Mouse (Mus musculus) brown adipose tissue, adult 24 weeks (tissue): ENCODE measurements around the gene Ngef. TPM values are rescaled to one million over a fixed set of nuclear protein-coding genes. Genes with fewer than 3 reads are reported as not detected.

Experiments
- H3K27ac ChIP-seq: fragments of 200-500 bp; replicated peaks from 2 replicates; pipeline ENCODE4 v1.5.1; 2012; ENCODE audit warnings: low read depth, mild to moderate bottlenecking, low read length
- H3K4me1 ChIP-seq: fragments of 200-500 bp; 2 replicates; pipeline ENCODE4 v1.6.1; 2012; ENCODE audit warnings: low read length, mixed read lengths; ENCODE audit not compliant: control insufficient read depth, insufficient read depth, insufficient read length
- H3K4me3 ChIP-seq: fragments of 200-500 bp; 2 replicates; pipeline ENCODE4 v1.5.1; 2012; ENCODE audit warnings: low read depth, mild to moderate bottlenecking, low read length, moderate library complexity; ENCODE audit not compliant: insufficient read depth
- polyA plus RNA-seq: library from polyadenylated mRNA; stranded (reverse); fragments of >200 nt; gene quantifications from 2 replicates; pipeline ENCODE4 v1.2.4, GENCODE M21; 2012; ENCODE audit not compliant: missing spikeins, insufficient read depth, insufficient read length

Ngef gene
- polyA plus RNA-seq: 0.55 and 0.83 TPM in 2 replicates

GRCm38 (mm10) chr1:87573800-87574215, at the start of gene Ngef:
Ngef (minus strand) TSS chr1:87573870.
- Histone ChIP-seq H3K4me1 (peaks cover 4% of the 10 kb centered on the region; the same call in 1 of the 2 replicates), H3K4me3 (no peak within 1 kb of the TSS), H3K27ac (no peak within 1 kb of the TSS)

GRCm38 (mm10) chr1:87621858-87622279, 48.2 kb upstream of the Ngef start:
- H3K4me1 ChIP-seq: peaks cover 12% of the 10 kb centered on the region
- peak overlapping the region; percentile 78 for H3K4me3 ChIP-seq
- peak overlapping the region; percentile 89 for H3K27ac ChIP-seq

GRCm38 (mm10) chr1:87621146-87621857, 47.6 kb upstream of the Ngef start:
- peak overlapping the region; percentile 89 for H3K27ac ChIP-seq

DNA sequence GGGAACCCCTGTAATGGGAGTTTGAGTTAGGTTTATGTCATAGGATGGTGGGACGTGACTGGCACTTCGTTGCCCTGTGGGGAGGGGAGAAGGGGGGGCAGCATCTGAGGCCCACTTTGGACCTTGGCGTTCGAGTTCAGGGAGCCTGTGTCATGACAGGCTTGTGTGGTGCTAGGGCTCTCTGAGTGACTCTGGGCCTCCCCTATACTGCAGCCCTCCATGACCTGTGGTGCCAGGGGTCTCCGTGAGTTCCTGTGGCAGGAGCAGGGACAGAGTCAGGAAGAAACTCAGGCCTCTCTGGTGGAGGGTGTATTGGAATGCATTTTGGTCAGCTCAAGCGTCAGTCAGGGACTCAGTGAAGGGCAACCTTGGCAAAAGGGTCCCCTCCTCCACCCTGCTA, 47.0 kb upstream of the Ngef start:
- Histone ChIP-seq H3K27ac (peak overlapping the region; percentile 89), H3K4me1 (peaks cover 10% of the 10 kb centered on the region), H3K4me3 (peak overlapping the region; percentile 78)

More at GRCm38 (mm10) chr1:87621146-87621857, 47.6 kb upstream of the Ngef start:
- peak overlapping the region; percentile 78 for H3K4me3 ChIP-seq
- peaks cover 10% of the 10 kb centered on the region for H3K4me1 ChIP-seq

- Histone ChIP-seq H3K4me3 (peak within 1 kb of the TSS; percentile 78), H3K4me1 (peaks cover 10% of the 10 kb centered on the region), H3K27ac (peak within 1 kb of the TSS; percentile 89)
Observed at GRCm38 (mm10) chr1:87620211-87620668, 46.6 kb upstream of the Ngef start, which contains the start of gene Inpp5d. Inpp5d (plus strand) TSS chr1:87620312.

GRCm38 (mm10) chr1:87614576-87615295, 41.1 kb upstream of the Ngef start:
- no peak overlapping the region for H3K4me3 ChIP-seq
- H3K4me1 ChIP-seq: peaks cover 1% of the 10 kb centered on the region; the same call in 1 of the 2 replicates
- no peak overlapping the region for H3K27ac ChIP-seq

DNA sequence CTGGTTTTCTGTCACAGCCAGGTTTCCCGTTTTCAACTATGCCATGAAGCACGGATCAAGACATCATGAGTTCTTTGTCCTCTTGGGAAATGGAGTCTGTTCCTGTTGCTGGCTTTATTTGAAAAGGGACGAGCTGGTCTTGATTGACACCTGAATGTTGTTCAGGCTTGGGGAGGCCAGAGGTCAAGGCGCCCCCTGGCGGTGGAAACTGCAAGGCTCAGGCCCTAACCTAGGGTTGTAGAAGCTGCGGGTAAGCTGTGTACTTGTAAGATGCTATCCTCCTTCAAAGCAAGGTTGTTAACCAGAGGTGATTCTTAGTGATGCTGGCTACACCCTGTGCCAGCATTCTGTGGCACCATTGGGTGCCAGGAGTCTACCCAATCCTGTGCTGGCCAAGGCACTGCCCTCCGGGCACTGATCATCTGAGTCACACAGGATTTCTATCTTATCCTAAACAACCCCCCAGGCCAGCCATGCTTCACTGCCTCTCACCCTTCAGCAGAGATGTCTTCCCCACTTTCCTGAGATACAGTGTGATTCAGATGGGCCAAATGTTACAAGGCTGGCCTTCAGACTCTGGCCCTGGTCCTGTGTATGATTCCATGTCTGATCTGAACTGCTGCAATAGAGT, 34.9 kb upstream of the Ngef start:
- H3K27ac ChIP-seq: no peak overlapping the region
- H3K4me1 ChIP-seq: no peaks in the 10 kb centered on the region
- no peak overlapping the region for H3K4me3 ChIP-seq

DNA sequence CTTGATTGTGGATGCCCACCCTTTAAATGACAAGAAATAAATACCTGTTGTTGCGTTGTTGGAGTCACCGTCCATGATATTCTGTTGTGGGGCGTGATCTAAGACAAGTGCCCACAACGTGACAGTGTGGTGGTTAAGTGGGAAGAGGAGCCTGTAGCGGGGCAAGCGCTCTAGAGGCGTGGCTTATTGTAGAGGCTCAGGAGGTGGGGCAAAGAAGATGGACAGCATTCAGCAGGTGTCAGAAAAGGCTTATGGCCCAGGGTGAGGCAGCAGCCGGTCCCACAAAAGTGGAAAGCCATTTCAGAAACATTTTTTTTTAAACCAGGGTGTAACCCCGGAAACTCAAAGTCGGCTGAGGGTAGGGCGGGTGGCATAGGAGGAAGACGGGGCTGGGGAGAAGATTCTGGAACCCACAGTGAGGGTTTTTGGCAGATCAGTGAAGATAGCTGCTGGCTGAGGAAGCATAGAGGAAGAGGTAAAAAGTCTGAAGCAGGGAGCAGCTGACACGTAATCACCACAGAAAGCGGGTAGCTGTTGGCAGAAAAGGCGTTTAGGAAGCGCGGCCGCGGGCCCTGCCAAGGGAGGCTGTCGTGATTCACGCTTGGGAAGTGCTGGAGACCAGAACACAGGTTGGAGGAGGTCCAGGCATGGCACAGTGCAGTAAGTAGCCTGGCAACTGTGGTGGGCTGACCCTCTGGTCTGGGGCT, 33.9 kb upstream of the Ngef start:
- no peaks in the 10 kb centered on the region for H3K4me1 ChIP-seq
- no peak overlapping the region for H3K27ac ChIP-seq
- no peak overlapping the region for H3K4me3 ChIP-seq

GRCm38 (mm10) chr1:87605296-87605695, 31.6 kb upstream of the Ngef start:
- no peak overlapping the region for H3K27ac ChIP-seq
- H3K4me3 ChIP-seq: no peak overlapping the region
- H3K4me1 ChIP-seq: no peaks in the 10 kb centered on the region

- H3K27ac ChIP-seq: no peak overlapping the region
- H3K4me1 ChIP-seq: no peaks in the 10 kb centered on the region
- no peak overlapping the region for H3K4me3 ChIP-seq
Observed at GRCm38 (mm10) chr1:87603389-87603788, 29.7 kb upstream of the Ngef start.

DNA sequence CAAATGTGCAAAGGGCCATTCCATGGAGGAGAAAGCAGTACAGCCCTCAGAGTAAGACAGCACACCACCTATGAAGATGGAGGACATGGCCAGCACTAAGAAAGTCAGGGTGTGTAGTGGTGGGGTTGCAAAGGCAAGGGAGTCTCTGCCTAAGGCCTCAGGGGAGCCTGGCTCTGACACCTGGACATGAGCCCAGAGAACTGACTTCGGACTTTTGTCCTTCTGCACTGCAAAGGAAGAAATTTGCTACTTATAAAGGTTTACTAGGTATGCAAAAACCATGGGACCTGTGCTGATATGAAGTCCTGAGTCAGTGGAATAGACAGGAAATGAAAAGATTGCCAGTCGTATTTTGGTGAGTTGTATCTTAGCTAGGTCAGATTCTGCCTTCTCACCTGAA, 28.1 kb upstream of the Ngef start:
- Histone ChIP-seq H3K4me3 (no peak overlapping the region), H3K27ac (no peak overlapping the region), H3K4me1 (no peaks in the 10 kb centered on the region)

DNA sequence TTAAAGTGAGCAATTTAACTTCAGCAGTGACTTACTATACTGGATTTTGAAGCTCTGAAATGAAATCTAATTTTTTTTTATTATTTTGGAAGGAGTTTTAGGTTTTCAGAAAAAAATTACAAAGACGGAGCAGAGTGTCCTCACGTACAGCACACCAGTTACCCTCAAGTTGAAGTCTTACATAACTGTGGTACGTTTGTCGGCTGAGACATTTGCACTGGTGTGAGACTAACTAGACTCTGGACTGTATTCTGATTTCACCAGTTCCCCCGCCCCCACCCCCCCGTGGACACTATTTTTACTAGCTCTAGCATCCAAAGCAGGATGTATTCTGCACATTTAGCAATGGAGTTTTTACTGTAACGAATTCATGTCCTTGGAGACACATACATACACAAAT, 26.9 kb upstream of the Ngef start:
- Histone ChIP-seq H3K4me3 (no peak overlapping the region), H3K4me1 (no peaks in the 10 kb centered on the region), H3K27ac (no peak overlapping the region)

- Histone ChIP-seq H3K4me1 (no peaks in the 10 kb centered on the region), H3K27ac (no peak overlapping the region), H3K4me3 (no peak overlapping the region)
Observed at GRCm38 (mm10) chr1:87594671-87595070, 21.0 kb upstream of the Ngef start.

GRCm38 (mm10) chr1:87594261-87594660, 20.6 kb upstream of the Ngef start:
- no peaks in the 10 kb centered on the region for H3K4me1 ChIP-seq
- no peak overlapping the region for H3K27ac ChIP-seq
- H3K4me3 ChIP-seq: no peak overlapping the region

DNA sequence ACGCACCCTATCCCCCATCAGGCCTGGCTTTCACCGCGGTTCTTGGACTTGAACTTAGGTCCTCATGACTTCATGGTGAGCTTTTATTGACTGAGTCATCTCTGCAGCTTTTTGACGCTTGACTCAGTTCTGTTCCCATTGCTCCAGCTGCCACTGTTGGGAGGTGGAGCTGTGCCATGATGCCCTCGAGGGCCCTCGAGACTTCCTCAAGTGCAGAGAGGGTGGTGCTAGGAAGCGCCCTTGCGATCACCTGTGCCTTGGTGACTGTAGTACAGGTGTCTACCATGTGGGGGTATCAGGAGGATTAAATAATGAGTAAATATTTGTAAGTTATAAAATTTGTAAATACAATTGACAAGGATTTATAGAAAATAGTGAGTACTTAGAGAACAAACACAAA, 16.3 kb upstream of the Ngef start:
- no peak overlapping the region for H3K4me3 ChIP-seq
- H3K27ac ChIP-seq: no peak overlapping the region
- no peaks in the 10 kb centered on the region for H3K4me1 ChIP-seq
